Mouse (Mus musculus) naive thymus-derived CD4-positive, alpha-beta T cell, adult 5 months (primary cell): ENCODE results near the gene Gucd1. TPM values are rescaled to one million over a fixed set of nuclear protein-coding genes. Genes with fewer than 3 reads are reported as not detected.

Experiments used
- polyA plus RNA-seq: library from polyadenylated mRNA; unstranded; fragments of 100-300 nt; shearing (Covaris generic); gene quantifications from one replicate; pipeline ENCODE4 v1.2.1, GENCODE M21; 2017

The Gucd1 gene
- 21.6 TPM for polyA plus RNA-seq

DNA sequence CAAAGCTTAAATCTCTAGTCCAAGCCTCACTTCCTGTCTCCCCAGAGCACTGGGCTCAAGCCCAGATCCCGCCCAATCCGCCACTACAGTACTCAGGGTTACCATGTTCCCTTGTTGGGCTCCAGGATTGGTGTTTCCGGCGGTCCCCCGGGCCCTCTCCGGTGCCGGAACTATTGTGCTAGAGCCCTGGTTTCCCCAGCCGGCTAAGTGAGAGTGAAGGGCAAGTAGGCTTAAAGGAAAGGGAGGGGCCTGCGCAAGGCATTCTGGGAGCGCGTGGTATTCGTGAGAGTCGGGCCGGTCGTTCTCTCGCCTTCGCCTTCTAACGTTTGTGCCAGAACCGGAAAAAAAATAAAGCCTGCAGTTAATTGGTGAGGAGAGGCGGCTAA, at the start of gene Gucd1:
TSS of gene Gucd1 (minus strand) at position 215 of the 386 bp plus-strand sequence.

DNA sequence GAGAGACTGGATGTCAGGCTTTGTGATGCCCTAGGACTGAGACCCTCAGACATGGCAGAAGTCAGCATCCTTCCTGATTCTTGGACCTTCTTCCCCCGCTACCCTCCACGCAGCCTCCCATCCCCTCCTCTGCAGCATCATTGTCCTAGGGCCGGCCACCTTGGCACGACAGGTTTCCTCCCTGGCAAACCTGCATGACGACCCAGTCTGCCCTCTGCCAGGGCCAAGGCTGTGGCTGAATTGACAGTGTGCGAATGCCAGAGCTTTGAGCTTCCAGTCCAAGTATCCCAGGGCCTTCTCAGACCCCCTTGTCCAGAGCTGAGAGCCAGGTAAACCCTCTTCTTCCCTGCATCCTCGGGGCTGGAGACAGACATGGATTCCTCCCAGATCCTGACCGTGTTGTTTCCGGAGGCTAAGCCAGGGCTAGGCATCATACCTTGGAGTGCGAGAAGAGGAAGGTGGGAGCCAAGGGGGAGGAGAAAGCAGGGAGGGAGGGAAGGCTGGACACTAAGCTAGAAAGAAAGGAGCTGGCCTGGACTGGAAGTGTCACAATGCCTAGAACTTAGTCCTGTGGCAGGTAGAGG, 43.4 kb upstream of the Gucd1 start, which contains the start of gene Ggt1:
TSS of gene Ggt1 (plus strand) at position 534 of the 584 bp plus-strand sequence.

DNA sequence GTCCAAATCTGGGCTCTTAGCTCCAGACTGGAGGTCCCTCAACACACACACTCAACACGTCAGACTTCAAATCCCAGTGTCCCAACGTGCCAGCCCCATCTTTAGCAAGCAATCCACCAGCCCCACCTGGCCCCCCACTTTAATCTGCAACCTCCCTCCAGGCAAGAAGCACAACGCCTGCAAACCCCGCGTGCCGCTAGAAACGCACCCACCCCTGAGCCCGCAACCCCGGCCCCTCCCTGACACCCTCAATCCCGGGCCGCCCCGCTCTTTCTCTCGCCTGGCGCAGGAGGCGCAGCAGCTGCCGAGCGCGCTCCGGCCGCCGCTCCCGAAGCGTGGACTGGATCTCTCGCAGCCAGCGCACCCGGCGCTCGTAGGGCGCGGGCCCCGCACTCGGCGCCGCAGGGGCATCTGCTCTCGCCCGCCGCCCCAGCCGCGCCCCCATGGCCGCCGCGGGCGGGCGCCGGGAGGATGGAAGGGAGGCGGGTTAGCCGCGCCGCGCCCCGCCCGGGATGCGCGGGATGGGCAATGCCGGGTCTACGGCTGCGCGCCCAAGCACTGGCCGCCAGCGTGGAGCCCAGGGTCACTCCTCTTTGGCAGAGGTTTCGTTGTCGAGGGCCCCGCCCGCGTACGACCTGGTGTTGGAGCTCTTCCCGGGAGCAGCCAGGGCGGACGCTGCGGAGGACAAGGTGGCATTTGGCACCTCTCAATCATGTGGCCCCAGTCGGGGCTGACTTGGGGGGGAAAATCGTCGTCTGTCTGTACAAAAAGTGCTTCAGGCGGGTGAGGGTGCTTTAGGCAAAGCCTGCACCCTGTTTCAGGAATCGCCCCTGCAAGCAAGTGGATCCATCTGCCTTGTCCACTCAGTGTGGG, 42.1 kb upstream of the Gucd1 start, which contains the start of gene Lrrc75b:
TSS of gene Lrrc75b (minus strand) at position 655 of the 873 bp plus-strand sequence.

DNA sequence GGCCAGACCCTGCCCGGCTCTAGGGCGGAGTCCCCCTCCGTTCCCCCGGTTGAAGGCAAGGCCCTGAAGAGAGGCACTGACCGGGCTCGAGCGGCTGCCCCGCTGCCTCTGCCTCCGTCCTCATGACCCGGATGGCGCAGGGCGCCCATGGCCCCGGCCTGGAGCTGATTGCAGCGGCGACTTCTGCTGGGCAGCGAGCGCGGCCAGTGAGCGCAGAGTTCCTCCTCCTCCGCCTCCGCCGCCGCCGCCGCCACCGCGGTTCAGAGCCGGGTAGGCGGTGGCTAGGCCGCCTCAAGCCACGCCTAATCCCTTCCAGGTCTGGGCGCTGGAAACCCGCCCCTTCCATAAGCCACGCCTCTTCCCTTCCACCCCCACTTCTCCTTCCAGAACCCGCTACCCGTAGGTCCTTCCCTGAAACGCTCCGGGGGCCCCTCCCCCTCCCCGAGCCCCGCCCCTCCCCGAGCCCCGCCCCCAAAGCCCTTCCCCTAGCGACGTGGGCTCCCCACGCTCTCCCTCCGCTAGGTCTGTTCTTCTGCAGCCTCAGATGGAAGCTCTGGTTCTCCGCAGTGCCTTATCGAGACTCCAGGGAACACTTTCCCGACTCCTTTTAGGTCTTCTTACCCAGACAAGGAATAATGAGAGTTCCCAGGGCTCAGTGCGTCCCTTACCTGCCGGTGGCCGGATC, 557 bp downstream of the Gucd1 start, which contains the start of gene Snrpd3:
TSS of gene Snrpd3 (plus strand) at position 479 of the 685 bp plus-strand sequence.

DNA sequence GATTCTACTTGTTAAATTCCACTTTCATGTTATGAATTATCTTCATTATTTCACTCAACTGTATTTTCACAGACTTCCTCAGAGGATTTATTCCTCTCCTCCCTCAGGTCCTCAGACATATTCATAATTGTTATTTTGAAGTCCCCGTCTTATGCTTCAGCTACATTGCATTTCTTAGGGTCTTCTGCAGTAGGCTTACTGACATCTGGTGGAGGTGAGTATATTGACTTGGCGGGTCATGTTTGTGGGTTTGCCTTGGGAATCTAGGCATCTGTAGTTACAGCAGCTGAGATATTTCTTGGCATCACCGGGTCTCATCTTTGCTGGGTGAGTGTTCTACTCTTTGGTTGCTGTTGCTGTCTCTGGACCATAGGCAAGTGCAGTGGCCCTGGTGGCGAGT, 116.8 kb downstream of the Gucd1 start, which contains the start of gene Upb1:
TSS of gene Upb1 (plus strand) at position 158 of the 400 bp plus-strand sequence.

DNA sequence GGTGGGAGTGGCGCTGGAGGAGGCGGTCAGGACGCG, 201.1 kb downstream of the Gucd1 start, which contains the start of gene Adora2a:
TSS of gene Adora2a (plus strand) at position 6 of the 36 bp plus-strand sequence.

Other genes starting within 250 kb of the Gucd1 start
- 18.2 TPM for gene Adora2a, start 201.1 kb downstream of the Gucd1 start, polyA plus RNA-seq
- gene Upb1, start 116.9 kb downstream of the Gucd1 start, polyA plus RNA-seq: 0.14 TPM
- gene Snrpd3, start 421 bp downstream of the Gucd1 start, polyA plus RNA-seq: 175 TPM
- 3.1 TPM for gene Lrrc75b, start 42.4 kb upstream of the Gucd1 start, polyA plus RNA-seq
- 12.2 TPM for gene Ggt1, start 43.6 kb upstream of the Gucd1 start, polyA plus RNA-seq
- gene Ggt5, start 71.4 kb upstream of the Gucd1 start, polyA plus RNA-seq: 45.3 TPM
- 0.93 TPM for gene Susd2, start 126.0 kb upstream of the Gucd1 start, polyA plus RNA-seq
- 50.0 TPM for gene Cabin1, start 246.4 kb upstream of the Gucd1 start, polyA plus RNA-seq